Mouse (Mus musculus) kidney, postnatal 10 days (tissue): ENCODE results near the gene Phf1.
"Not testable (repeated sequence)": the region's sequence is repeated elsewhere in the genome, so short reads cannot be mapped to it uniquely, and the experiment has no call there.

Source experiments
- DNase-seq: peaks from one replicate; pipeline ENCODE4 v3.0.0; 2021; ENCODE audit warnings: mixed read lengths

The Phf1 gene

DNA sequence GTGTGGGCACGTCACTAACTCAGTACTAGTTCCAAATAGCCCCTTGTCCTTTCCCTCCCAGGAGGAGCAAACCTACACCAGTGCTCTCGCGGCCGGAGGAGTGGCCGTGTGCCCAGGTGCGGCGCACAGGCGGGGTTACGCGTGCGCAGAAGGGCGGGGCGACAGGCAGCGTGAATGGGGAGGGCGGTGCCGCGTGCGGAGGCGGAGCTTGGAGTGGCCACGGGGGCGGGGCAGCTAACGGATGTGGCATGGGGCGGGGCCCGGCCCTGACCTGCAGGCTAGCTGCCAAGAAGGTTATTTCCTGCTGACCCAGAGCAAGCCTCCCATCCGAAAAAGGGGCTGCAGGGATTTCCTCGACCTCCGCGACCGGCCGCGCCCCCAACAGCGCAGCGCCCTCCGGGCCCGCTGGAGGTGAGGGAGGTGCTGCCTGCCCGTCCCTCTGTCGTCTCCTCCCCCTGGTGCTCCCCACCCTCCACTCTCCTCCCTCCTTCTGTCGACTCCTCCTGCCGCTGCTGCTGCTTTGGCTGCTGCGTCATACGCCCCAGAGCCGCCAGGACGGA, at the start of gene Phf1:
Gene Phf1 (plus strand): TSS at position 214 of the 560 bp plus-strand sequence.
- DNase-seq = peak; percentile 99

DNA sequence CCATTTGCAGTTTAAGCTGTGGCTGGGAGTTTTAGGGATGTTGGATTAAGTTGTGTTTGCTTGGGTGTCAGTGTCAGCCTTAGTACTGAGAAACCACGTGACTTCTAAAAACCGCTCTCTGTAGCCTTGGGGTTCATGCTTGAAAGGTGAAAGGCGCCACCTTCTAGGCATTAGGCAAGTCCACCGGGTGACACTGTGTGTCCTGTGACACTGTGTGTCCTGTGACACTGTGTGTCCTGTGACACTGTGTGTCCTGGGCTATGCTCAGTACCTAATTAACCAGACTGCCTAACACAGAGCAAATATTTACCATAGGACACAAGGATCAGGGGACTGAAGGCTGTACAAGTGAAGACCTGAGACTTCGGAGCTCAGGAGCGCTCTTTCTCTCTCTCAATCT, 49.3 kb upstream of the Phf1 start:
- DNase-seq = no peak

DNA sequence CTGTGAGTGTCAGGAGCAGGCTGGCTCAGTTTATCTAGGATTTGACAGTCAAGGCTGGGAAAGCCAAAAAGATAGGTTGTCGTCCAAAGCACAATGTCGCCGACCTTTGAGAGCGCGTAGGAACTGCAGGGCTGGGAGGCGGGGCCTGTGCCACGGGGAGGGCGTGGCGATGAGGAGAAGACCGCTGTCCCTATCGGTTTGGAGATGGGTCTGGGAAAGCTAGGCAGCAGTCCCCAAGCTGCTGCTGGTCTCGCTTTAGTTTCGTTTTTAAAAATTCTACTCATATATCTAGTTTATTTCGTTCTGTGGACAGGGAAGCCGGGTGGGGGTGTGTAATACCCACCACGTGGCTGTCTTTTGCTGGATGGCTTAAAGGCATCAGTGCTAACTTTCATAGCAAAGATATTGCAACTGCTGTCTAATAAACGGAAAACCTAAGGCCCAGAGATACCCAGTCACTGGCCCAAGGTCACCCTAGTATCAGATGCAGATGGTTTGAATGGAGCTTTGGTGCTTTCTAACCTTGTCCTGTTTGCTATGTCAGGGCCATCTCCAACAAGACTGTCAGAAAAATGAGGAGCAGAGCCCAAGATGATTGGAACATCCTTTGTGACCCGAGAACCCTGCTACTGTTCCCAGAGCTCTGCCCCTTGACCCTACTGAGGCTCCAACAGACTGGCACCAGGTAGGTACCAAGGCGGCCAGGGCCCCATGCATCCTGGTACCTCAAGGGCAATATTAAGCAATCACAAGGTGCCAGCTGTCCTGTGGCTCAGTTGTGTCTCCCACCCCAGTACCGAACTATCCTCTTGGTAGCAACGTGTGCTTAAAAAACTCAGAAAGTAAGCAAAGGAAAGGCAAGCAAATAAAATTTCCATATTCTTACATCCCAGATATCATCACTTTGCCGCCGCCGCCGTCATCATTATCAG, 47.6 kb upstream of the Phf1 start:
- peak; percentile 92 for DNase-seq

DNA sequence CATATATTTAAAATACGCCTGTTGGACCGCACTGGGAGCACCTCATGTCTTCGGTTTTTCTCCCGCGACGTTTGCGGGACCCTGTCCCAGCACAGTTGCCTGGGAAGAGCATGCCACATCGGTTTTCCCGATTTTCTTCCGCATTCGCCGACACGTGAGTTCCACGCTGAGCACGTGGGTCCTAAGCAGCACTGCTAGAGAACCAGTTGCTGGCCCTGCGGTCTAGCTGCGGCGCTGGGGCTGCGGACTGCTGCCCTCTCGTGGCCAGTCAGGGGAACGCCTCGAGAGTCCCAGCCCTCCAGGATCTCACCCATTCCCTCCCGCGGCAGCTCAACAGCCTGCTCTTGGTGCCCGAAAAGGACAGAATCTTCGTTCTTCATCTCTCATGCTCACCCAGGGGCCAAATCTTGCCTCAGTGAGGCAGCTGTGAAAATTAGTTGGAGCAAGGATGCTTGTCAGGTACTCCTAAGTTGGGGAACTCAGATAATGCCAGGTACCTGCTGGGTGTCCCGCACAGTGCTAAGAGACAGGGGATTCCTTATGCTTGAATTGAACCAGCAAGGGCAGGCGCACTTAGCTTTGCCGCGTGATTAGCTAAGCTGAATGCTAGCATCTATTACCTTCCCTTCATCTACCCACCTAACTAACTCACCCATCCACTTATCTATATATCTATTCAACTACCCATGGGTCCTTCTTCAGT, 46.7 kb upstream of the Phf1 start:
- peak; percentile 91 for DNase-seq

DNA sequence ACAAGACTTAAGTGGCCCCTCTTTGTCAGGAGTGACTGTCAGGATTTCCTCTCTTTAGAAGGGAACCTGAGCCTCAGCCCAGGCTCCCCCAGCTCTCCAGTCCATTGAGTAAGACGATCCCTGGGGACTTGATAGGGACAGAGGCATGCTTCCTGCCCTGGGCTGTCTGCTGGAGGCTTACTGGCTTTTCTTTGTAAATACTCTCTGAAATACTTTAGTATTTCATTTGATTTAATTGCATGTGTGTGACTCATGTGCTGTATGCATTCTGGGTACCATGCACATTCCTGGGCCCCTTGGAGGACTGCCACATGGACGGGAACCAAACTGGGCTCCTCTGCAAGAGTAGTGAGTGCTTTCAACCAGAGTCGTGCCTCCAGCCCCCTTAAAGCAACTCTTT, 44.9 kb upstream of the Phf1 start:
- peak; percentile 33 for DNase-seq

DNA sequence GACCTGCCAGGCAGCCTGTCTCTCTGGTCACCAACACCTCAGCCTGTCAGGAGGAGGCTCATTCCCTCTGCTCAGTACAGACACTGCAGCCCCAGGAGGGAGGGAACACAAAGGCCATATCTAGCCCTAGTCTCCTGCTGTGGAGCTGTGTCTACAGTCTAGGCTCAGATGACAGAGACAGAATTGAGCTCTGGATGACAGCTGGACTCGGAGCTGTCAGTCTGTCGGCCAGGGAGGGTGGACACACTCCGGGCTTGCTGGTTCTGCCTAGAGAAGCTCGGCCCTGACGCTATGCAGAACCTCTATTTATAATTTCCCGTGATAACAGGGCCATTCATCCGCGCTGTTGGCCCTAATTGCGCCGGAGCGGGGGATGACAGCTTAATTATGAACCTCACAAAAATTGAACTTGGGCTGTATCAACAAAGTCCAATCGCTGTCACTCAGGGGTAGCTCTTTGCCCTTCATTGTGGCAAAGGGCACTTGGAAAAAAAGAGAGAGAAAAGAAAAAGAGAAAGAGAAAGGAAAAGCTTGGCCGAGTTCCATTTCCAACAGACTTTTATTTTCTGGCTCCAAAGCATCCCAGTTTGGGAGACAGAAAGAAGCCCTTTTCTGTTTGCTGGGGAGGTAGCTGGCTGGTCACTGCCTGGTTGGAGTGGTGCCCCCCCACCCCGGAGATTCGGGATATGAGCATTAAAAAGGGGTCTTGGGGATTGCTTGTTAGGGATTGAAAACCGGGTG, 40.0 kb upstream of the Phf1 start:
- peak; percentile 27 for DNase-seq

DNA sequence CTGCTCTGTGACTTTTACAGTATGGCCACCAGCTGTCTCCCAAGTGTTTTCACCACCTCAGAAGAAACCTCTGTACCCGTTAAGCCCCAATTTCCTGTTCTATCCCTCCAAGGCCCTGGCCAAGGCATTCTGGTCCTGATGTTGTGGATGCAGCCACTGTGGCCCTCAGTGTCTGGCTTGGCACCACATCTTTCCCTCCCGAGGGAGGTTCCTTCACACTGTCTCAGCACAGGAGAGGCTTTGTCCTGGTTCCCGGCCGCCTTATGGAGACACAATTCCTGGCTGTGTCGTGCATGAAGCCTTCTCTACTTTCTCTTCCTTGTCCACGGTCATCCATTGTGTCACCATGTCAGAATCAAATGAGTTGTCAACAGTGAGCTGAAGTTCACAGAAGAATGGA, 39.4 kb upstream of the Phf1 start:
- DNase-seq = no peak

DNA sequence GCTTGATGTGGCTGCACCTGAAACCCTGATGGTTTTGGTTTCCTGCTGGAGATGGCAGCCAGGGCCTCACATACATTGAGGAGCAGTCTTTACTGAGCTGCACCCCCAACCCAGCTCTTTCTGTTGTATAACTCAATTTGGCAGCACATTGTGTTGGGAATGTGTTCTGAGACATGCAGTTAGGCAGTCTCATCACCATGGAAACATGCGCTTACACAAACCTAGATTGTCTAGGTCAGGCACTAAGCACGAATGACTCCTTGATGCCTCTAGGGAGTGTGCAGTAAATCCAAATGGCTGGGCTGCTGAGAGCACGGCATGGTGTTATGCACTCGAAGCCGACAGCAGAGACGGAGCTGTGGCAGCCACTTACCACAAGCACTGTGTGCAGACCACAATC, 38.5 kb upstream of the Phf1 start:
- no peak for DNase-seq

DNA sequence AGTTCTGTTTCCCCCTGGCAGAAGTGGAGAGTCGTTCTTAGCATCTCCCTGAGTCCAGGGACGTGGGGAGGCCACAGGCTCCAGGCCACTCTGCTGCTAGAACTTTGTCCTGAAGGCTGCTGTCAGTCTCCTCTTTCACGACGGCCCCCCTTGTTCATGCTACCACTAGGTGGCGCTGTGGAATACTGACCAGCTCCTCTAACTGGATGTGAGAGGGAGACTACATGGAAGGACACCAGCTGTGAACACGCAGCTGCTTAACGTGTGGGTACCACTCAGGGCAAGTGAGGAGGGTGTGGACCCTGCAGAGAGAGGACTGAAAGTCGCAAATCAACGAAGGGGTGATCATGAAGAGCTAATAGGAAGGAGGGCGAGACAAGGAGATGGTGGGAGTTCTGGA, 37.3 kb upstream of the Phf1 start:
- peak; percentile 82 for DNase-seq

DNA sequence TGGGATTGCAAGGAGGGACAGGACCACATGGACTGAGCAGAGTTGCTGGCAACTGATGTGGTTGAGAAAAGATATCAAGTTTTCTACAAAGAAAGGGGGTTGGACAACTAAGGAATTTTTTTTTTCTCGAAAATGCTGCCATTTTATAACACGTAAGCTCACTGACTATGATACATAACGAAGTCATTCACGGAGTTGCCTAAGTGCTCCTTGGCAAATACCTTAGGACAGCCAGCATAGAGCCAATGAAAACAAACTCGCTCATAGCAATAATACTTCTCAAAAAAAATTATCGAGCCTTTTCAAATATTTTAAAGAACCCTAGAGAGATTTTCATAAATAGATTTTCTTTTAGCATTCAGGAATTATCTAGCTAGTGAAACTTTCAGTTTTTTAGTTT, 31.9 kb upstream of the Phf1 start:
- DNase-seq = no peak

DNA sequence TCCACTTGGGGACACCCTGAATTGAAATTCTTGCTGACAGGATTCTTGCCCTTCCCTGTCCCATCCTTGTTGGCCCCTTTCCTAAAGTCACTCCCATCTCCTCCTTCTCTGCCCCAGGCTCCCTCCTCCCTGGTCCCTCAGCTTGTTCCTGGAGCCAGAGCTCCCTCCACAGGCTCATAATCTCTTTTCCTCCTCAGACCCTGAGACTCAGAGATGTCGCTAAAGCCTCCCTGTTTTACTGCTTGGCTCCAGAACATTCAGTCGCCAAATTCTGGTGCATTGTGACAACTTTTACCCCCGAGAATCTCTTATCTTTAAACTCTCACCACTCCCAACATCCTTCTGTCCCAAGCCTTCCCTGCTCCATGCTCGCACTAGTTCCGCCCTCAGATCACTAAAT, 28.5 kb upstream of the Phf1 start:
- DNase-seq = no peak

DNA sequence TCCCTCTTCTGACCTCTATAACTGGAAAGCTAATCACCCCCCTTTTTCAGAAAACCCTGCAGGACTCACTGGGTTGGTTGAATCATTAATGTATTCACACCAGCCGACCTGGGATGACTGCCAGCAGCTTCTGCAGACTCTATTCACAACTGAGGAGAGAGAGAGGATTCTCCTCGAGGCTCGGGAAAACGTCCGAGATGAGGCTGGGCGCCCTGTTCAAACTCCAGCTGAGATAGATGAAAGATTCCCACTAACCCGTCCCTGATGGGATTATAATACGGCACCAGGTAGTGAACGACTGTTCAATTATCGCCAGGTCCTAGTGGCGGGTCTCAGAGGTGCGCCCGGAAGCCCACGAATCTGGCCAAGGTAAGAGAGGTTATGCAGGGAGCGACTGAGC, 25.3 kb upstream of the Phf1 start:
- not testable (repeated sequence) for DNase-seq

DNA sequence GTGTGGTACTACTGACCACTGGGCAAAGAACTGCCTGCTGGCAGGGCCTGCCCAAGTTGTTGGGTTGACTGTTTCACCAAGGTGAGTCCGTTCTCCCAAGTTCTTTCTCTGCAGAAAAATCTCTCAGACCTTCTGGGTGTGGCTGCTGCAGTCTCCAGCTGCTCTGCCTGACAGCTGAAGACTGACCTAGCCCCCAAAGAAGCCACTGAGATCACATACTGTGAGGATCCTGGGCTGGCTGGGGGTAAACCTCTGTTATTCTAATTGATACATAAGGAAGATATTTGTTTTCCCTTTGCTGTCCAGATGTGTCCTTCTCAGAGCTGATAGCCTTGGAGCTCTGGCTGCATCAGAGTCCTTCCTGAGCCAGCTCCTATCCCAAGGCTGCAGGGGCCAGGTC, 17.6 kb upstream of the Phf1 start:
- no peak for DNase-seq

DNA sequence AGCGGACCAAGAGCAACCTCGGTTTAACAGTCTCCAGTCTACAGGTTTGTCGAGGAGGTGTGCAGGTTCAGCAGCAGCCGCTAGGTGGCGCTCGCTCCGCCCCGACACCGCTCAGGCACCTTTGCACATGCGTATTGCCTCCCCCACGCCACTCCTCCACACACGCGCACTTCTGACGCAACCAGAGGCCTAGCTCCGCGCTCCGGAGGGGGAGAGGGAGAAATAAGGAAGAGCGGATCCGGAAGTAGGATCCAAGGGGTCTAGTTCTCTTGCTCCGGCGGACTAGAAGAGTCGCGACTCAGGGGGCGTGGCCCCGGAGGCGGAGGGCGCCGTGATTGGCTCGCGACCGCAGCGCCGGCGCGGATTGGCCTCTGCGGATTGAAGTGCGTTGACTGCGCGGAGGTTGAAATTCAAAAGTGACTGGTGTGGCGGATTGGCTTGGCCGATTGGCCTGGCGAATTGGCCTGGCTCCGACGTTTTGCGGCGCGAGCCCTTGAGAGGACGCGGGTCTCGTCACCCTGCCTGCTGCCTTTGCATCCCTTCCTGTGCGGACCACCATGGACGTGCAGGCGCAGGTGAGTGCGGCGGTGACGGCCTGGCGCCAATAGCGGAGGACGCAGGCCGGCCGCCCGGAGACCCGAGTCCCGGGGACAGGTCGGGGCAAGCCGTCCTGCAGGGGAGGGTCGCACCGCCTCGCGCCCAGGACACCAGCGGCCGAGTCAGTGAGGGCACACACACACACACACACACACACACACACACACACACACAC, 16.0 kb upstream of the Phf1 start, which contains the start of gene Kifc5b:
Gene Kifc5b (plus strand): TSS at position 381 of the 772 bp plus-strand sequence.
- DNase-seq = peak; percentile 100

DNA sequence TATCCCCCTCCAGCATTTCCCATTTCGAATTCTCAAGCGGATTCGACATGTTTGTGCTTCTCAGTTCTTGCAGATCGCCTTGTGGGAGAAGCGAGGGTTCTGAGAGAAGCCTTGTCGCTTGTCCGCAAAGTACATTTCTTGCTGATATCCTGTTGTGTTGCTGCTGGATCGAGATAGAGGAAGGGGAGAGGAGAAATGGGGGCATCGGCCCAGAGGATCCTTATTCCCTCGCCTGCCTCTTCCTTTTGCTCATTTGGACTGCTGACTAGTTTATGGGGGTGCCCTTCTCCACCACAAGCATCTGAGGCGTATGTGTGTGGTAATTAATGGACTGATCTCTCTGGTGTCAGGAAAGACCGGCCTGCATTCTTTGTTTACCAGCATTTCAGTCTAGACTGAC, 15.3 kb upstream of the Phf1 start:
- not testable (repeated sequence) for DNase-seq

DNA sequence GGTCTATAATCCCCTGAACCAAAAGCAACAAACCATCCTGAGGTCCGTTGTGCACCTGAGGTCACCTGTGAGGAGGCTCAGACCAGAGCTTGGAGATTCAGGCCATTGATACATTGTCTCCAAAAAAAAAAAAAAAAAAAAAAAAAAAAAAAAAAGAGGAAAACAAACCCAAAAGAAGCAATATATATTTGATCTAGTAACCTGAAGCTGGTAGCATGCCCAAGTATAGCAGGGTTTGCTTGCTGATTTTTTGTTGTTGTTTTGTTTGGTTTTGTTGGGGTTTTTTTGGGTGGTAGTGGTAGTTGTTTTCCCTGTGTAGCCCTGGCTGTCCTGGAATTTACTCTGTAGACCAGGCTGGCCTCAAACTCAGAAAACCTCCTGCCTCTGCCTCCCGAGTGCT, 14.5 kb upstream of the Phf1 start:
- no peak for DNase-seq

DNA sequence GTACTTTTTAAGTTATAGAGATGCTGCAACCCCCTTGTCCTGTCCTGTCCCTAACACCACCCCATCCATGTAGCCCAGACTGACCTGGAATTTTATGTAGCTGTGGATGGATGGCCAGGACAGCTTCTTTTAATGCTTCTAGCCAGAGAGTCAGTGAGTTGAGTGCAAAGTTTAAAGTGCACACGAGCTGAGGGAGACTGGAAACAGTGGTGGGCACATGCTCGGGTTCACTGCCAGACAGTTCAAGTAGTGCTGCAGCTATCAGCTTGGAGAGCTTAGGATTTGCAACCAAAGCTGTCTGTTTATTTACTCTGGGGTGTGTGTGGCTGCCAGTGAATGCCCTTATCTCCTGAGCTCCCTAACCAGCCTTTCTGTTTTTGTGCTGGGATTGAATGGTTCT, 13.3 kb upstream of the Phf1 start:
- not testable (repeated sequence) for DNase-seq

DNA sequence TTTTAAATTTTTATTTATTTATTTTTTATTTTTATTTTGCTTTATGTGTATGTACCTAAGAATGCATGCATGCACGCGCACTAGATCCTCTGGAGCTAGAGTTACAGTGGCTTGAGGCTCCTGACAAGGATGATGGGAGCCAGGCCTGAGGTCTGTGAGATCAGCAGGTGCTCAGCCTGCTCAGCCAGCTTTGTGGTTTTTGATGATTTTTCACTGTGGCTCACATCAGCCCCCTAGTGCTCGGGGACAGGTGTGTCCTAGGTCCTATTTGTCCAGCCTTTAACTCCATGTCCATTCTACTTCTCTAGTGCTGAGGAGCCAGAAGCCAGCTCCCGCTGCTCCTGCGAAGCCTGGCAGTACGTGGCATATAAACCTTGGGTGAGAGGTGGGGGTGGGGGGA, 10.5 kb upstream of the Phf1 start:
- DNase-seq = not testable (repeated sequence)

DNA sequence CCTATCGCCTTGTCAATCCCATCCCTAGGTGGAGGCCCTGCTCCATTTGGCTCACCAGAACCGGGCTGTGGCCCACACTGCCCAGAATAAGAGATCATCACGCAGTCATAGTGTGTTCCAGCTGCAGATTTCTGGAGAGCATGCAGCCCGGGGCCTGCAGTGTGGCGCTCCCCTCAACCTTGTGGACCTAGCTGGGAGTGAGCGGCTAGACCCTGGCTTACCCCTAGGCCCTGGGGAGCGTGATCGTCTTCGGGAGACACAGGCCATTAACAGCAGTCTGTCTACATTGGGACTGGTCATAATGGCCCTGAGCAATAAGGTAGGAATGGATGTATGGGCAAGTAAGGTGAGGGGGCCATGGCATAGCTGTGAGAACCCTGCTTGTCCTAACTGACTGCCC, 7.4 kb upstream of the Phf1 start:
- DNase-seq = not testable (repeated sequence)

DNA sequence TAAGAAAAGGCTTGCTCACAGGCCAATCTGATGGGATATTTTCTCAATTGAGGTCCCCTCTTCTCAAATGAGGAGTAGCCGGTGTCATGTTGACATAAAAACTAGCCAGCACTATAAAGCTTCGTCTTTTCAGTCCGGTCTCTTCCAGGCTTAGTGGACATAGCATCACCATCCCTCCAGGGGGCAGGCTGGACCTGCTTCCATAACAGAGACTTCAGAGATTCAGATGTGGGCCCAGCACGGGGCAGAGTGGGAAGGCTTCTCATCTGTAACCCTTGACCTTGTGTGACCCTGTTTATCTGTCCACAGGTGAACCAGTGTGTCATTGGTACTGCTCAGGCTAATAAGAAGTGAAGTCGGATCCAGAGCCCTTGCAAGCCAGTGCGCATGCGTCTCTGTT, 1.1 kb upstream of the Phf1 start:
- peak; percentile 76 for DNase-seq

DNA sequence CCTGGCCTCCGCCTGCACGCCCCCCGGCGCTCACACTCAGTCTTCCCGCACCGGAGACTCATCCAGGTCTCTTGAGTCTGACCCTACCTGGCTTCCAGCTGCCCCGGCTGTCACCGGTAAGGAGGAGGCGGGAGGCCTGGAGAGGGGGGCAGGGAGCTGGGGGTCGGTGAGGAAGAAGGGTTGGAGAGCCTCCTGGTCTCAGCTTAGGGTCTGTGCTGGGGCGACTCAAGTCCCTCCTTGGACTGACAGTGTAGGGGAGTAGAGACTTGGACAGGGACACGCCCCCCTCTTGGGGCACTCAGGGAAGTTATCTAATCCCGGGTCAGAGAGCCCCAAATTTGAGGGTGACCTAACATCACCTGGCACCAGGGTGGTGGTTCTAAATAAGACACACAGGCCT, 567 bp downstream of the Phf1 start:
- no peak for DNase-seq
